Mouse (Mus musculus): Measurements from ENCODE around the gene Tax1bp1.

The Tax1bp1 gene

DNA sequence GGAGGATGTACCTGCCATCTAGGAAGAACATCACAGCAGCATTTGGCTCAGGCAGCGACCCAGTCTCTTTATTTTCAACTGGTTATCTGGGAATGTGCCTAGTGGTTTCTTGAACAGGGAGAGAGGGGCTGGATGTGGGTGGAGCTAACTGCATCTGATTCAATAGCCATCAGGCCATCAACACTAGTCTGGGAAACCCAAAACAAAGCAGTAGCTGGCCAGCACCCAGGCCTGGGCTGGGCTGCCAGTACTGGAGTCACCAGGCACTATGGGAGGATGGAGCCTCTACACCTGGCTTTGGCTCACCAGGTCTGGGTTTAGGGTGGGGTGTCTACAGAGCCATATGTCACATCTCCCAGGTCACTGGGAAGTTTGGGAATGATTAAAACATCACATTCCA, 83.2 kb downstream of the Tax1bp1 start:
- no peak for DNase-seq (ENCODE audit: low spot score in 2 of 2)

DNA sequence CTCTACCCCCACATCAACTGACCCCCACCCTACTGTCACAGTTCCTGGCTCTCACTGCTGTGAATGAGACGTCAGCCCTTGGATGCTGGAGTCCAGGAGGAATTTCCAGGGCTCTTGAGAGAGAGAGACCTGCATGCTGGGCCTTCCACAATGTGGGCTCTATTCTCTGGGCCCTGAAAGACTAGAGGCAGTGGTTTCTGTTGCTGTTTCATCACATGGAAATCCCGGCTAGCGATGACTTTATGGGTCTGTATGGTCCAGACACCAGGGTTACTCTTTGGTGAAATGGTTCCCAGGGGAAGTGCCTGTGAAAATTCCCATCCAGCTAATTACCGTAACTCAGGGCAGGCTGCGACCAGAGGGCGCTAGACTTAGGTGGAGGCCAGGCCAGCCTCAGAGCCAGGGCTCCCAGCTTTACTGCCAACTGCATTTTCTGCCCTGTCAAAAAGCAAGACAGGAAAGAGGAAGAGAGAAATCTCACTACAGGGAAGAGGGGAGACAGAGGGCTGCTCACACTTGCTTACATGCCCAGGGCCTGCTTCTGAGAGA, 83.8 kb downstream of the Tax1bp1 start:
- no peak for DNase-seq (ENCODE audit: low spot score in 2 of 2)

DNA sequence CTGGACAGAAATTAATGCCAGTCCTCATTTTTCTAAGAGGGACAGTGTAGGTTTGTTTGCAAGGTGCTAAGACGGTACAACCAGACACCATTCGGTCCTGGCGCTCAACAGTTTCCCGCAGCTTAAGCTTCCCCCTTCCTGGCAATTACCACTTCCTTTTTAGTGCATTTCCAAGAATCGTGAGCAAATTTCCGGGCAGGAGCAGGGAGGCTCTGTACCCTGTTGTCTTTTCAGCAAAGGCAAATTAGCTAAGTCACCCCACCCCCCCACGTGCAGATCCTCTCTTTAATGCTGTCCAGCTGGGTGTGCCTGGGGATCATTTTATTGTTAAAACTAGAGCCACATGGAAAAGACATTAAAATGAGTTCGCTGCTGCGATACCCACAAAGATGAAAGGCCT, 88.7 kb downstream of the Tax1bp1 start:
- no peak for DNase-seq (ENCODE audit: low spot score in 2 of 2)

DNA sequence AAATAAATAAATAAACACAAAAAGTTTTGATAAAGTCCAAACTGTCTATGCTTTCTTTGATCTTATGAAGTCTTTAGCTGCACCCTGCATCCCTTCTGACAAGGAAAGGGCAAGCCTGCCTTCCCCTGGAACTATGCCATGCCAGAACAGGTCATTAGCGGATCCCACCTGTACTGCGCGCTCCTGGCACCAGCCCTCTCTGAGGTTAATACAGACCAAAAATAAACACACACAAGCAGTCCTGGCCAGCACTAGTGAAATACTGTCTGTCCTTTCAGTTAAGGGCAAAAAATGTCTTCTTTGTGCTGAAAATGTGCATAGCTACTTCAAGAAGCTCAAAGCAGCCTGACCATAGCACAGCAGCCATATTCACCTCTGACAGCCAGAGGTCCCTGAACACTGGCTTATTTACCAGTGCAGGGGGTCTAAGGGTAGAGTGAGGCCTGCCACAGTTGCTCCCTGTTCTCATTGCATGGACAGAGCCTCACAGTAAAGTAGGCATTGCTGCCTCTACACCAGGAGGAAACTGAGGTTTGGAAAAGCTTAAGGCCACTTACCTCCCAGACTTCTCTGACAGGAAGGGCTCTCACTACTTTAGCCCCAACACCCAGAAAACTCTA, 91.8 kb downstream of the Tax1bp1 start:
- DNase-seq (ENCODE audit: low spot score in 2 of 2): no peak

Measured in frontal cortex, postnatal 14 days (tissue).